Mouse (Mus musculus) bone marrow, adult 2 months (tissue): ENCODE results near the gene Lamtor3.

Source experiments
- CTCF ChIP-seq: fragments of 200-500 bp; IDR thresholded peaks from 2 replicates; pipeline ENCODE4 v1.5.1; 2011; ENCODE audit warnings: low read length, control low read depth; ENCODE audit not compliant: control insufficient read depth, insufficient read depth
- POLR2A ChIP-seq: fragments of 200-500 bp; IDR thresholded peaks from 2 replicates; pipeline ENCODE4 v1.6.1; 2011; ENCODE audit warnings: low read depth, mild to moderate bottlenecking, control low read depth, low read length, borderline replicate concordance; ENCODE audit not compliant: control insufficient read depth

DNA sequence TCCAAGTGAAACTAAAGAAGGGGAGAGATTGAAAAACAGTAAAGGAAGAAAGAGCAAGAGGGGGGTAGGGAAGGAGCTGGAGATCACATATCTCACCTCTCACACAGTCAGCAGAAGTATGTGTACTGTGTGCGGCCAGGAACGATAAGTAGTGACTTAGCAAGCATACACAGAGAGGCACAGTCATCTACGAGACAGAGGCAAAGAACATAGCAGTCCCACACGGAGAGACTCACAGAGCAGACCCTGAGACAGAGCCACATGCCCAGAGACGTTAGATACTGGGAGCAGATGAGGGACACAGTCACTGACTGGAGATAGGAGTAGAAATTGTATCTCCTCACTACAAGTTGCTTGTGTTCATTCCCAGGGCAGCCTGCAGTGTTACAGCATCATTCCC is 53.9 kb downstream of the Lamtor3 start:
- TF ChIP-seq POLR2A: no peak
- TF ChIP-seq CTCF: no peak
